Mouse (Mus musculus) lung, postnatal 0 days (tissue): ENCODE data around the gene Hkdc1.

Experiments
- CTCF ChIP-seq: IDR thresholded peaks from 2 replicates; pipeline ENCODE4 v1.5.1; 2016; ENCODE audit warnings: antibody characterized with exemption, mild to moderate bottlenecking
- EP300 ChIP-seq: IDR thresholded peaks from 2 replicates; pipeline ENCODE4 v1.6.1; 2016; ENCODE audit warnings: antibody characterized with exemption, mild to moderate bottlenecking, control low read depth

DNA sequence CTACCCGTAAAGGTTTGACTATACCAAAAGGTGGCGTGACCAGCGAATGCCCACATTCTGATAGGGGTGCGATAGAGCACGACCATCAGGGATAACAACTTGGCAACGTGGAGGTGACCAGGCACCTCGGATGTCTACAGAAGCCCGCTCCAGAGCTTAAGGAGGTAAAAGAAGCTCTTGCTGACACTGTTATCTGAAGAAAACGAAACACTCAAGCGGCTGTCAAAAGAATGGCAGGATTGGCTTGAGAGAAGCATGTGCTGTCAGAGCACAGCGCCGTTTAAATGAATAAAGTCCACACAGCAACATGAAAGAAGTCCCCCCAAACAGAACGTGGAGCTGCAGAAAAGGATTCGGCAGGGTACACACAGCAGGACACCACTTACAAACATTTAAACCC, 89.0 kb downstream of the Hkdc1 start:
- TF ChIP-seq CTCF: no peak
- no peak for TF ChIP-seq EP300
